Mouse (Mus musculus): ENCODE measurements at regions not wholly inside any gene's neighbourhood (a gene's known extent, or its start where the extent isn't known, plus 50 kb on each side); places are given as distances from the start of the nearest gene placed in this dataset.
A peak's percentile ranks its signal among the peaks of the same experiment; 100 is the strongest.

GRCm38 (mm10) chr10:56899640-56900274 is 522.6 kb downstream of the Gja1 start:
- DNase-seq, result peak; percentile 59

GRCm38 (mm10) chr10:56900914-56901313 is 523.8 kb downstream of the Gja1 start:
- DNase-seq, result no peak

GRCm38 (mm10) chr10:56912711-56913110 is 535.6 kb downstream of the Gja1 start:
- DNase-seq, result no peak

GRCm38 (mm10) chr10:56914103-56914502 is 537.0 kb downstream of the Gja1 start:
- DNase-seq, result no peak

- DNase-seq, result no peak
Observed at GRCm38 (mm10) chr10:56918412-56918811, 541.3 kb downstream of the Gja1 start.

- DNase-seq, result peak; percentile 5
Observed at GRCm38 (mm10) chr10:56920711-56921672, 543.9 kb downstream of the Gja1 start.

GRCm38 (mm10) chr10:56935174-56935573 is 551.0 kb upstream of the Hsf2 start:
- DNase-seq, result peak; percentile 18

GRCm38 (mm10) chr10:56941972-56942371 is 544.2 kb upstream of the Hsf2 start:
- no peak for DNase-seq

- no peak for DNase-seq
Observed at GRCm38 (mm10) chr10:56944434-56945145, 541.6 kb upstream of the Hsf2 start.

GRCm38 (mm10) chr10:56956728-56957127 is 529.5 kb upstream of the Hsf2 start:
- DNase-seq, result no peak

- no peak for DNase-seq
Observed at GRCm38 (mm10) chr10:56962096-56962807, 523.9 kb upstream of the Hsf2 start.

- no peak for DNase-seq
Observed at GRCm38 (mm10) chr10:56963215-56963614, 523.0 kb upstream of the Hsf2 start.

GRCm38 (mm10) chr10:56968913-56969312 is 517.3 kb upstream of the Hsf2 start:
- DNase-seq, result peak; percentile 57

GRCm38 (mm10) chr10:56974812-56975211 is 511.4 kb upstream of the Hsf2 start:
- DNase-seq, result no peak

- no peak for DNase-seq
Observed at GRCm38 (mm10) chr10:56979601-56980000, 506.6 kb upstream of the Hsf2 start.

GRCm38 (mm10) chr10:56980821-56981220 is 505.4 kb upstream of the Hsf2 start:
- DNase-seq, result no peak

- DNase-seq, result no peak
Observed at GRCm38 (mm10) chr10:56982526-56983190, 503.5 kb upstream of the Hsf2 start.

GRCm38 (mm10) chr10:56994969-56995368 is 491.2 kb upstream of the Hsf2 start:
- no peak for DNase-seq

- peak; percentile 32 for DNase-seq
Observed at GRCm38 (mm10) chr10:57000892-57001722, 485.1 kb upstream of the Hsf2 start.

GRCm38 (mm10) chr10:57001723-57002110 is 484.5 kb upstream of the Hsf2 start:
- DNase-seq, result no peak

- no peak for DNase-seq
Observed at GRCm38 (mm10) chr10:57037641-57038040, 448.5 kb upstream of the Hsf2 start.
